Mouse (Mus musculus) granulocyte monocyte progenitor cell, adult 5-6 weeks (primary cell): ENCODE measurements at regions not wholly inside any gene's neighbourhood (a gene's known extent, or its start where the extent isn't known, plus 50 kb on each side); places are given as distances from the start of the nearest gene placed in this dataset.

Experiments used
- ATAC-seq: replicated peaks from 2 replicates; pipeline ENCODE4 v1.8.0; 2016; ENCODE audit warnings: mild to moderate bottlenecking, moderate TSS enrichment, inconsistent platforms; ENCODE audit not compliant: poor library complexity, severe bottlenecking

- no peak for ATAC-seq
Observed at GRCm38 (mm10) chr11:45174071-45174470, 557.0 kb downstream of the Ebf1 start.

GRCm38 (mm10) chr11:45174811-45175798, 558.0 kb downstream of the Ebf1 start:
- ATAC-seq: no peak

- no peak for ATAC-seq
Observed at GRCm38 (mm10) chr11:45176971-45177370, 559.9 kb downstream of the Ebf1 start.

DNA sequence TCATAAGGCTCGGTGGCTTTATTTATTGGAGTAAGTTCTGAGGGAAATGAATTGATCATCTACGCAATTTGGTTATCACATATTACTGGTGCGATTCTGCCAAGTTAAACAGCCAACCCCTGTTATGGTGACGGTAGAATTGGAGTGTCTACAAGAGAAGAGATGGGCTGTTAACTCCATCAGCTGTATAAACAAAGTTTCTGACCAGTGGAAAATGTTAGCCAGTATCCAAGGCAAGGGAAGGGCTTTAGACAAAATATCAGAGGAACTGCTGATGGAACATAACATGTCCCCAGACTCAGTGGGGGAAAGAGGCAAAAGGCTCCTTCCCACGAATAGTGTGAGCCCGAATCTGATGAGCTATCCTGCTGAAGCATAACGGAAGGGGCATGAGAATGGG, 560.9 kb downstream of the Ebf1 start:
- ATAC-seq: no peak

DNA sequence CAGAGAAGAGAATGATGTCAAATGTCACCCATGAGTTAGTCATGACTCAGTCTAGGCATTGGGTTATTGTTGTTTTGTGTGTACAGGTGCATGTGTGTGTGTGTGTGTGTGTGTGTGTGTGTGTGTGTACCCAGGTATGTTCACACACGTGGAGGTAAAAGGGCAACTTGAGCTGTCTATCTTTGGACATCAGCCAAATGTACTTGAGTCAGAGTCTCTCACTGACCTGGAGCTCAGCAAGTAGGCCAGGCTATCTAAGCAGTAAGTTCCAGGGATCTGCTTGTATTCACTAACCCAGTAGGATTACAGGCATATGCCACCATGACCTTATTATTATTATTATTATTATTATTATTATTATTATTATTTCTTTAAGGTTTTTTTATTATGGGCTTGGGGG, 561.9 kb downstream of the Ebf1 start:
- no peak for ATAC-seq

DNA sequence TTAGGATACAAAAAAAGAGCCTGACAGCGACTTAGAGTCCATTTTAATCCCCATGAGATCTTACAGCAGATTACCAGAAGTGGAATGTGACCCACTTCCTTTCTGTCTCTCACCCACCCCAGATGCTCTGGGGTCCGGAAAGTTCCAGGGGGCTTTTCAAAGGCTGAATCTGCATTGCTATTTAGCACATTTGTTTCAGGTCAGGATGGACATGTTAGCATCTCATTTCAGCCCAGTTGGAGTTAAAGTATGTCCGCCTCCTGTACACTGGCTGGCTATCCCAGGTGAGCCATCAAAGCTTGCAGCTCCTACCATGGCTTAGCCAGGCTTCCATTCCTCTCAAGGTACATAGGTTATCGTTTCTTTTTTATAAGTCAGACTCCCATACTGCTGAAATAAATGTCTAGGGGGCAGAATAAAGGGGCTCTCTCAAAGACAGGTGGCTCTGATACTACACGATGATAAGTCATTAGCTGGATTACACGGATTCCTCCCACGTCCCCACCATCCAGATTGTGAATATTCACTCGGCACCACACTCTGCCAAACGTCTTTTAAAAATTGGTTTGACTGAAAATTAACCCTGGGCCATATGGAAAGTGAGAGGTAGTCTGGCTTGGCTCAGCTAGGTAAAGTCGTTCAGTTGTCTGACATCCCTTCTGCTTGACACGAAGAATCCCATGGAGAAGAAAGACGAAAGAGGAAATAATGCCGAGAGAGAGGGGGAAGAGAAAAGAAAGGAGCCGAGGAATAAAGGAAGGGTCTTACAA, 573.7 kb downstream of the Ebf1 start:
- no peak for ATAC-seq

GRCm38 (mm10) chr11:45191392-45192189, 574.5 kb downstream of the Ebf1 start:
- no peak for ATAC-seq

GRCm38 (mm10) chr11:45193319-45193718, 576.2 kb downstream of the Ebf1 start:
- ATAC-seq: no peak

- no peak for ATAC-seq
Observed at GRCm38 (mm10) chr11:45199520-45199919, 582.4 kb downstream of the Ebf1 start.

DNA sequence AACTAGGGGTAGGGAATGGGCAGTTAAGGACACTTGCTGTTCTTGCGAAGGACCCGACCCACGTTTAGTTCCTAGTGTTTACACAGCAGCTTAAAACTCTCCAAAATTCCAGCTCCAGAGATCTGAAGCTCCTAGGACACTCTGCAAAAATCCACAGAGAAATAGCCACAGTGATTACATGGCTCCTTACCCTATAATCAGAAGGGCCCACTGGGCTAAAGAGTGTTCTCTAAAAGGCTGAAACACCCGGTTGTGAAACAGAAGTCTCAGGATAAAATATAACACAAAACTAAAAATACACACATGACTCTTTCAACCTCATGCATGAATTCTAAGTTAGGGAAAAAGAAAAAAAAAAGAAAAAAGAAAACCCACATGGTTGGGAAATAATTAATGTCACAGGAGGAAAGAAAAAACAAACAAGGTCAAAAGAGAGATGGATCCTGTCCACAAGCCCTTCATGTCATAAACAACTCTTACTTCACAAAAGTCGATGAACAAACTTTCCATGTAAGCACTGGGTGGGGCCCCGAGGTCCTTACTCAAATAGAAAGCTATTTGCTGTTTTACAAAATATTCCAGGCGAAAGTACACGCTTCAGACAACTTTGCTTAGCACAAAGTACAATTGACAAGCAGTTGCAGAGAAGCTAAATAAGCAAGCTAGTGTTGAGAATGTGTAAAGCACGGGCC, 583.7 kb downstream of the Ebf1 start:
- no peak for ATAC-seq

DNA sequence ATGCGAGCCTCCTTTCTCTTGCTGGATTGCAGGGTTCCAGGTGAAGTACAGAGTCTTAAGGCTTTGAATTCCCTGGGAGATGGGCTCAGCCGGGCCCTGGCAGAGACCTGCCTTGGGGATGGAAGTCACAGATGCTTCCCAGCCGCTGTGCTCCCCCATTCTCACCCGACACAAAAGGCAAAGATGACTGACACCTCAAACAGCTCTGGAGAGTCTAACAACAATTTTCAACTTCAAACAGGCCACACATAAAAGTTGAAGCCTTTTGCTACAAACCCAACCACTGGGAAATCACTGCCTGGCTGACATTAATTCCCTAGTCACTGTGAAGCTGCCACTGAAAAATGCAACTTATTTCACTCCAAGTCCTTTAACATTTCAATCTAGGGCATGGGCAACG, 586.3 kb downstream of the Ebf1 start:
- ATAC-seq: no peak

GRCm38 (mm10) chr11:45206611-45207525, 589.8 kb downstream of the Ebf1 start:
- no peak for ATAC-seq

- ATAC-seq: no peak
Observed at GRCm38 (mm10) chr11:45214096-45214495, 597.0 kb downstream of the Ebf1 start.

- ATAC-seq: no peak
Observed at GRCm38 (mm10) chr11:45216942-45217474, 599.9 kb downstream of the Ebf1 start.

GRCm38 (mm10) chr11:45219239-45219638, 602.1 kb downstream of the Ebf1 start:
- ATAC-seq: no peak

- ATAC-seq: no peak
Observed at GRCm38 (mm10) chr11:45222021-45222420, 604.9 kb downstream of the Ebf1 start.

DNA sequence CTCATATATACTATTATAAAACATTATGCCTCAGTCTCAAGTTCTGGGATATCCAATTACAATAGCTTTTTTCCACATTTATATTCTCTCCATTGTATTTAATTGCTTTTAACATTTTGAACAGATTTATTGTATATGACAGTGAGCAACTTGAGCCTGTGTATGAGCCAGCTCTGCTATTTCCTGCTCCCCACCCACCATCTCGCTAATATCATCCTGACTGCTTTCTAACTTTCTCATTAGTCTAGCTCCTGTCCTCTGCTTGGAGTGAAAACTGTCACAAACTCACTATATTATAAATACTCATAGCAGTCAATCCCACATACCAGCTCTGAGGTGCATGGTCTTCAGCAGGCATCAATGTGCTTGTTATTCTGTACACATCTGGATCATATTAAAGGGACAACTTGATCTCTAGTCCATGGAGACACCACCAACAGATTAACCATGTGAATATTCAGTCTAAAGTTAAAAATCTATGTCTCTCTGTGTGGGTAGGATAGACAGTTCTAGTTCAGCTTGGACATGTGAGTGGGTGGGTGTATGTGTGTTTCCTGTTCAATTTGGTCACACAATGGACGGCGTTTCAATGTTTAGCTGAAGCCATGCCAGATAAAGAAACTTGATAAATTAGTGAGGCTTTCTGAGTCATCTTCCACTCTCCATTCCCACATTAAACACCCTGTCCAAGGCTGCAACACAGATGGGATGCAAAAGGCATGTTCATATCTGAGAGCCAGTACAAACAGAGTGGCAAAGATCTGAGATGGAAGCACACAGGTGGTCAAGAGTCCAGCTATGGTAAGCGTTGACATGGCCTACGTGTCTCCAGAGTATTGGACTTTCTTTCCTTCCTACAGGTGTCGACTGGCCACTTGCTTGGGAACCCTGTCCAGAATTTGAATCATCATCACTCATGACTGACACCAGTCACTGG, 616.1 kb upstream of the Clint1 start:
- ATAC-seq: no peak

GRCm38 (mm10) chr11:45237056-45237455, 614.8 kb upstream of the Clint1 start:
- ATAC-seq: no peak
